Mouse (Mus musculus): Measurements from ENCODE around the gene Cit.
A peak's percentile ranks its signal among the peaks of the same experiment; 100 is the strongest.

Gene Cit

GRCm38 (mm10) chr5:115958344-115958743 is 113.3 kb downstream of the Cit start:
- no peak for DNase-seq (ENCODE audit: low read depth, low spot score)

GRCm38 (mm10) chr5:115958814-115959213 is 113.7 kb downstream of the Cit start:
- DNase-seq (ENCODE audit: low read depth, low spot score): no peak

- no peak for DNase-seq (ENCODE audit: low read depth, low spot score)
These were observed 116.7 kb downstream of the Cit start for GRCm38 (mm10) chr5:115961809-115962208.

GRCm38 (mm10) chr5:115971236-115971635 is 126.2 kb downstream of the Cit start:
- no peak for DNase-seq (ENCODE audit: low read depth, low spot score)

- no peak for DNase-seq (ENCODE audit: low read depth, low spot score)
These were observed 130.6 kb downstream of the Cit start for GRCm38 (mm10) chr5:115975672-115976071.

GRCm38 (mm10) chr5:115976446-115976845 is 131.4 kb downstream of the Cit start:
- no peak for DNase-seq (ENCODE audit: low read depth, low spot score)

GRCm38 (mm10) chr5:115977266-115977665 is 132.2 kb downstream of the Cit start:
- DNase-seq (ENCODE audit: low read depth, low spot score): no peak

- no peak for DNase-seq (ENCODE audit: low read depth, low spot score)
These were observed 132.7 kb downstream of the Cit start for GRCm38 (mm10) chr5:115977757-115978156.

GRCm38 (mm10) chr5:115978255-115978654 is 133.2 kb downstream of the Cit start:
- no peak for DNase-seq (ENCODE audit: low read depth, low spot score)

- DNase-seq (ENCODE audit: low read depth, low spot score): no peak
These were observed 134.1 kb downstream of the Cit start for GRCm38 (mm10) chr5:115979134-115979696.

- no peak for DNase-seq (ENCODE audit: low read depth, low spot score)
These were observed 135.5 kb downstream of the Cit start for GRCm38 (mm10) chr5:115980537-115980936.

- no peak for DNase-seq (ENCODE audit: low read depth, low spot score)
These were observed 137.7 kb downstream of the Cit start for GRCm38 (mm10) chr5:115982671-115983373.

- DNase-seq (ENCODE audit: low read depth, low spot score): no peak
These were observed 139.3 kb downstream of the Cit start for GRCm38 (mm10) chr5:115984392-115984791.

- no peak for DNase-seq (ENCODE audit: low read depth, low spot score)
These were observed 140.0 kb downstream of the Cit start for GRCm38 (mm10) chr5:115985101-115985500.

- DNase-seq (ENCODE audit: low read depth, low spot score): no peak
These were observed 142.2 kb downstream of the Cit start for GRCm38 (mm10) chr5:115987284-115987683.

- DNase-seq (ENCODE audit: low read depth, low spot score): no peak
These were observed 146.6 kb downstream of the Cit start for GRCm38 (mm10) chr5:115991717-115992116.

- no peak for DNase-seq (ENCODE audit: low read depth, low spot score)
These were observed 149.0 kb downstream of the Cit start for GRCm38 (mm10) chr5:115994101-115994500.

GRCm38 (mm10) chr5:115997376-115997775 is 152.3 kb downstream of the Cit start:
- DNase-seq (ENCODE audit: low read depth, low spot score): no peak

- no peak for DNase-seq (ENCODE audit: low read depth, low spot score)
These were observed 158.1 kb downstream of the Cit start for GRCm38 (mm10) chr5:116003154-116003553.

- no peak for DNase-seq (ENCODE audit: low read depth, low spot score)
These were observed 158.7 kb downstream of the Cit start for GRCm38 (mm10) chr5:116003825-116004224.

GRCm38 (mm10) chr5:116004271-116004670 is 159.2 kb downstream of the Cit start:
- peak; percentile 67 for DNase-seq (ENCODE audit: low read depth, low spot score)

GRCm38 (mm10) chr5:116006324-116007099 is 161.4 kb downstream of the Cit start:
- no peak for DNase-seq (ENCODE audit: low read depth, low spot score)

GRCm38 (mm10) chr5:116007723-116008122 is 162.6 kb downstream of the Cit start:
- DNase-seq (ENCODE audit: low read depth, low spot score): no peak
